Mouse (Mus musculus) cortical plate, adult 2 months (tissue): ENCODE results near the gene Sv2b. TPM values are rescaled to one million over a fixed set of nuclear protein-coding genes. Genes with fewer than 3 reads are reported as not detected.

Experiments used
- H3K27ac ChIP-seq: fragments of 200-500 bp; 2 replicates; pipeline ENCODE4 v1.5.1; 2012; ENCODE audit warnings: low read length, control low read depth, inconsistent platforms; ENCODE audit not compliant: insufficient read depth
- H3K4me1 ChIP-seq: fragments of 200-500 bp; 2 replicates; pipeline ENCODE4 v1.6.1; 2011; ENCODE audit warnings: low read length; ENCODE audit not compliant: control insufficient read depth, insufficient read depth
- H3K4me3 ChIP-seq: fragments of 200-500 bp; 2 replicates; pipeline ENCODE4 v1.5.1; 2011; ENCODE audit warnings: mild to moderate bottlenecking, low read length, control low read depth; ENCODE audit not compliant: insufficient read depth
- CTCF ChIP-seq: fragments of 200-500 bp; IDR thresholded peaks from 2 replicates; pipeline ENCODE4 v1.5.1; 2011; ENCODE audit warnings: mild to moderate bottlenecking, control low read depth, low read length; ENCODE audit not compliant: insufficient read depth; ENCODE audit errors: extremely low read depth
- POLR2A ChIP-seq: fragments of 200-500 bp; IDR thresholded peaks from 2 replicates; pipeline ENCODE4 v1.6.1; 2011; ENCODE audit warnings: mild to moderate bottlenecking, low read length, control low read depth; ENCODE audit not compliant: insufficient read depth; ENCODE audit errors: extremely low read depth
- polyA plus RNA-seq: library from polyadenylated mRNA; depleted of rRNA; stranded (reverse); fragments of >200 nt; gene quantifications from 2 replicates; pipeline ENCODE4 v1.2.3, GENCODE M21; 2012

Gene Sv2b
- polyA plus RNA-seq, 1 experiment, result 168 TPM

DNA sequence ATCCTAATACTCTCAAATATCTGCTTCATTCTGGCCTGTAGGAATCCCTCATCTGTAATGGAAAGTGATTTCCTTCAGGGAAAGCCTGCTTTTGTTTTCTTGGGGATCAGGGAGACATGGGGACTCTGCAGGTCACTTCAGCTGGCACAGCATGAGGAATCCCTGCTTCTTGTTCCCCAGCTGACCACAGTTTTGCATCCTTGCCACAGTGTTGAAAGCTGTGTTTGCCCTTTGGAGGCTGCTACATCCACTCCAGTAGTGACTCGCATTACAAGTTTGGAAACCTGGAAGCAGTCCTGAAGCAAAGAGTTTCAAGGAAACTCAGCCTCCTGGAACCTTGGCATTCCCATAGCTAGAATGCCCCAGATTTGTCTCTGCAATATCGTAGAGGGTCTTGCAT is 35.4 kb downstream of the Sv2b start:
- Histone ChIP-seq H3K4me3 (no peak overlapping the region), H3K4me1 (peaks cover 27% of the 10 kb centered on the region), H3K27ac (peak overlapping the region; percentile 42; the same call in 1 of the 2 replicates)
- TF ChIP-seq POLR2A, result no peak
- TF ChIP-seq CTCF, result no peak

DNA sequence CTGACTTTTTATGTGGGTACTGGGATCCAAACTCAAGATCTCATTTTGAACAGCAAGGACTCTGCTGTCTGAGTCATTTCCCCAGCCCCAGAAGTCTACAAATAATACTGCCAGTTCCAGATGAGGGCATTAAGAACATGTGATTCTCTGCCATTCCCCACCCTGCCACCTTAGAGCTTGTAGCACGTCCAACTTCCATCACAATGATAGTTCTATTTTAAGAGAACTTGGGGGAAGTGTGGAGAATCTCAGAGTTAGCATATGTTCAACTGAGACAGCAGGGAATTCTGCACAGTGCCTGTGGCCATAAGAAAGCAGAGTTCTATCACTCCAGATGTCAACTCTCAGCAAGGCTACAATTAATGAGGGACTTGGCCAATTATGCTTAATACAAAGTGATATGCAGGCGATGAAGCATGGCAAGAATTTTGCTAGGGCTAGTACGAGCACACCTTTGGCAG is 37.1 kb downstream of the Sv2b start:
- Histone ChIP-seq H3K4me3 (no peak overlapping the region), H3K4me1 (peaks cover 25% of the 10 kb centered on the region), H3K27ac (peak overlapping the region; percentile 83)
- no peak for TF ChIP-seq POLR2A
- no peak for TF ChIP-seq CTCF

DNA sequence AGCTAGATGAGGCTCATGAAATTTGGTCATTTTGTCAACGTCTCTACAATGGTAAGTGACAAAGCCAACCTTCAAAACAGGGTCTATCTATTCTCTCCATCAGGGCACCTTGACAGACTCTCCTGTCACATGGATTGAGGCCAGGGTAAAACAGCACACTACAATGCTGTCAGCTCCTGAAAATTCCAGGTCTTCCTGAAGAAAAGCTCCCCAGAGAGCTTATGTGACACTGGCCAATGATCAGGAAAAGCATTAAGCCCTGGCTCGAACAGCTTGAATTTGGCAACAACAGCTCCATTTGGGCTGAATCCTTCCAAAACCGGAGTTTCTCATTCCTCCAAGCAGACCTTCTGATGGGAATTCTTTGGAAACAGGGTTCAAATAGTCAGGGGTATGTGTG is 37.8 kb downstream of the Sv2b start:
- Histone ChIP-seq H3K27ac (peak overlapping the region; percentile 78), H3K4me3 (no peak overlapping the region), H3K4me1 (peaks cover 21% of the 10 kb centered on the region)
- TF ChIP-seq CTCF (no peak), POLR2A (no peak)

DNA sequence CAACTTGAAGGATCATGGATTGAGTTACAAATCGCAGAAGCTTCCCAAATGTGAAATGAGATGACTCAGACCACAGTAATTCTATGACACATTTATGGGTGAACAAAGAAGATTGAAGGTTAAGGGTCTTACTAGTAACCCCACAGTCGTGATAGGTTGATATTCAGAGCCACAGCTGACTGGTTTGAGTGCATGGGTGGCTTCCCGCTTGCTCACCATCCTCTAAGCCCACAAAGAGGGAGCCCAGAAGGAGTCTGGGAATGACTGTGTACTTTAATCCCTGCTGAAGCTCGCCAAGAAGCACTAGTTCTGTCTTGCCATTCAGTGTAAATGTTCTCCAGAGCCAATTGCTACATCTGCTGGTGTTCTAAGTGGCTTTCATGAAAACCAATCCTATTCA is 41.8 kb downstream of the Sv2b start:
- Histone ChIP-seq H3K4me1 (peaks cover 15% of the 10 kb centered on the region; the same call in 1 of the 2 replicates), H3K4me3 (no peak overlapping the region), H3K27ac (no peak overlapping the region)
- TF ChIP-seq CTCF (no peak), POLR2A (no peak)

DNA sequence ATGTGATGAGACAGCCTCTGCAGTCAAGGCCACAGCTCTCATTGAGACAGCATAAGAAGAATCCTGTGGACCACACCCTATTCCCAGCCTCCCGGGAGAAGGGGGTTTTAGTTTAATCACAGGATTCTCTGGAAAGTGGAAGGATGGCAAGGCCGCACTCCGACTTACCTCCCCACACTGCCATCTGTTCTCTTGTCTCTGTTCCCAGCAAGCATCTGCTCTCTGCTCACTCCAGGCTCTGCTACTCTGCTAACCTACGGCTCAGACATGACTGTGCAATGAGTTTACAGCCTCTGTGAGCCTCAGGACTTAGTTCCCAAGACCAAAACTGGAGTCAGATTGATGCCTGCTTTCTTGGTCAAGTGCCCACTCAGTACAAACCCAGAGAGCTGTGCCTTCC is 43.8 kb downstream of the Sv2b start:
- H3K27ac ChIP-seq, result peak overlapping the region; percentile 13; the same call in 1 of the 2 replicates

DNA sequence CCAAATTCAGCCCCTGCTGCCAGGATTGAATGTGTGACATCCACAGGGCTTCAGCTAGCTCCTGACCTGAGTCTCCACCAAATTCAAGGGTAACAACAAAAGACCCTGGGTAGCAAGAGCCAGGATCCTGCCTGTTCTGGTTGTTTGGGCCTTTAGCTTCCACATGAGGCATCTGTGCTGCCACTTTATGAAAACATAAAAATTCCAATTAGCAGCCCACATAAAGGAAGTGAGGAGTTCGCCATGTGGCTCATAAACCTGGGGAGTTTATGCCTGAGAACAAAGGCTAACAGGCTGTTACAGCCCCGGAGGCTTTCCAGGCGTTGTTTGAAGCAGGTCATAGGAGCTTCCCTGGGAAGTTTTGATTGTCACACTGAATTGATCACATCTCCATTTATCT is 49.1 kb downstream of the Sv2b start:
- TF ChIP-seq POLR2A (no peak), CTCF (no peak)
- Histone ChIP-seq H3K27ac (no peak overlapping the region), H3K4me1 (peaks cover 7% of the 10 kb centered on the region; the same call in 1 of the 2 replicates), H3K4me3 (no peak overlapping the region)

More for the DNA sequence above, 43.8 kb downstream of the Sv2b start:
- Histone ChIP-seq H3K4me3 (no peak overlapping the region), H3K4me1 (peaks cover 6% of the 10 kb centered on the region; the same call in 1 of the 2 replicates)
- TF ChIP-seq CTCF (no peak), POLR2A (no peak)

DNA sequence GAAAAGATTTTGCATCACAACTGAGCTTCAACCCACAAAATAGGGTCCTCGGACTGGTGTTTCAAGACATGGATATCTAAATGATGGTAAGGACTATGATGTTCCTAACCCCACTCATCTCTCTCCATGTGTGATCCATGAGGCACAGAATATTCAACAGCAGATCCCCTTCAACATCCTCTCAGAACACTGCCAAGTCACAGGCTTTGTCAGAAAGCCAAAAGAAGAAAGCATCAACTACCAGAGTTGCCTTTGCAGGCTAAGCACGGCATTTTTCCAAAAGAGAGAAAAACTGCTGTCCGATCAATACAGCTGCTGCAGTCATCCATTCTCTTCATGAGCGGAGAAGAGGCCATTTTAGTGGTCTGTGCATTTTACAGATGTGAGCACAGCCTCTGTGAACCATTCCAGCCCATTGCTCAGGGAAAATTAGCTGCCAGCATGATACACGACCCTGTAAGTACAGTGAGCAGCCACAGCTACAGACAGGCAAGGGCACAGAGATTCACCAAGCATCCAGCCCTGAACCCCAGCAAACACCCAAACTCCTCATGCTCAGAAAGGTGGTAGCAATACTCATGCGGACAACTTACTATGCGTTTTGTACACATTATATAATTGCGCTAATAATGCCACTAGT is 55.3 kb downstream of the Sv2b start:
- Histone ChIP-seq H3K27ac (peak overlapping the region; percentile 73; the same call in 1 of the 2 replicates), H3K4me3 (no peak overlapping the region), H3K4me1 (peaks cover 6% of the 10 kb centered on the region)
- no peak for TF ChIP-seq CTCF
- TF ChIP-seq POLR2A, result no peak

DNA sequence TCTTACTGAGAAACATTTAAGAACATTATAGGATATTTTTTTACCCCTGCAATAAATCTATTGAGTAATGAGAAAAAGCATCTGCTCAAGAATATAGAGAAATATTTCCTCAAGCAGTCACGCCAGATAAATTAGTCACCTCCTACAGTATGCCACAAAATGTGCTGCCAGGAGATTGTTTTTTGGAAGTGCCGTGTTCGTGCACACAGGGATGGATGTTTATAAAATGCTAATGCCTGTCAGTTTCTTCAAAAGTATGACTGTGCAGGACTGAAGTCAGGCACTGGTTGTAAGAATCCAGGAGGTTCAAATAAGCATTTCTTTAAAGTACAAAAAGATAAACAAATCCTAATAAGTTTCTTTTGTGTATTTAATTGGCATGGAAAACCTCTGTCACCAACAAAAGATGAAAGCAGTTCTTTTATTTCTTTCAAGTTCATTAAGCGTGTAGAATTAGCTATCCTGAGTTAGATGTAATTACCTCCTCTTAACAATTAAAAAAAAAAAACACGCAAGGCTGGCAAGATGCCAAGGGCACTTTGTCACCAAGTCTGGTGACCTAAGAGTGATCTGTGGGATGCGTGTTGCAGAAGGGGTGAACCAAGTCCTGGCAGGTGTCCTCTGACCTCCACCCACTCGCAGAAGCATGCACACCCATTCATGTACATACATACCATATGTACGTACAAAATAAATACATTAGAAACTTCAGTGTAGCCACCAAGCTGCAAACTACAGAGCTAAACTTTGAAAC is 68.1 kb downstream of the Sv2b start:
- Histone ChIP-seq H3K4me1 (no peaks in the 10 kb centered on the region; the same call in none of the 2 replicates), H3K4me3 (no peak overlapping the region), H3K27ac (no peak overlapping the region)
- TF ChIP-seq POLR2A, result no peak
- no peak for TF ChIP-seq CTCF

DNA sequence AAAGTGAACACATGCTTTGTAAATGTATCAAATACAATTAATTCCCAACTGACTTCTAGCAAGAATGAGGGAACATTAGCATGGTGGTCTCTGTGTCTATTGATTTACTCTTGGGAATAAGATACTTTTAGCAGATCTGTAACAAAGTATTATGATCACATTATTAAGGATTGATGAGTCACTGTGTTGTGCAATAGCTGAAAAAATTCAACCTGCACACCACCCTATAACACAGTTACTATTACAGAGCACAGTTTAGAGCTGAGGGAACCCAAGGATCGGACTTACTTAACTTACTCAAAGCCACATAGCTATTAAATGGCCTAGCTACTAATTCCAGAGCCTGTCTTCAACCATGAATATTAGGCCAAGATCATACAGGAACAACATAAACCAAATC is 72.7 kb downstream of the Sv2b start:
- TF ChIP-seq CTCF (no peak), POLR2A (no peak)
- no peak overlapping the region for H3K27ac ChIP-seq
- H3K4me3 ChIP-seq, result no peak overlapping the region
- H3K4me1 ChIP-seq, result peaks cover 2% of the 10 kb centered on the region

DNA sequence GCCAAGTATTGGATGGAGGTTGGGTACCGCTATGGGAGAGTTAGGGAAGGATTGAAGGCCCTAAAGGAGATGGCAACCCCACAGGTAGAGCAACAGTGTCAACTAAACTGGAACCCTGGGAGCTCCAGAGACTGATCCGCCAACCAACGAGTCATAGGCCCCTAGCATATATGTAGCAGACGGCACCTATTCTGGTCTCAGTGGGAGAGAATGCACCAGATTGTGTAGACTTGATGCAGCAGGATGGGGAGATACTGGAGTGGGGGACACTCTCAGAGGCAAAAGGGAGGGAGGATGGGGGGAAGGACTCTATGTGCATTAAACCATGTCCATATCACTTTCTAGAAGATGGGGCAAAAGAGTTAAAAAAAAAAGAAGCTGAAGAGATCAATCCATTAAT is 84.9 kb downstream of the Sv2b start:
- no peak overlapping the region for H3K4me3 ChIP-seq

More for the DNA sequence above, 84.9 kb downstream of the Sv2b start:
- Histone ChIP-seq H3K4me1 (peaks cover 3% of the 10 kb centered on the region; the same call in 1 of the 2 replicates), H3K27ac (no peak overlapping the region)
- TF ChIP-seq CTCF (no peak), POLR2A (no peak)
